Mouse (Mus musculus) kidney, adult 2 months (tissue): Measurements from ENCODE around the gene Mcidas.

Source experiments
- CTCF ChIP-seq: fragments of 200-500 bp; conservative IDR thresholded peaks from 2 replicates; pipeline ENCODE4 v1.5.1; 2011; ENCODE audit warnings: low read depth, mild to moderate bottlenecking, control low read depth, low read length, moderate library complexity, mixed read lengths; ENCODE audit not compliant: insufficient read depth, insufficient read length
- POLR2A ChIP-seq: fragments of 200-500 bp; IDR thresholded peaks from one replicate; pipeline ENCODE4 v1.6.1; 2011; ENCODE audit warnings: low read depth, low read length, control low read depth

DNA sequence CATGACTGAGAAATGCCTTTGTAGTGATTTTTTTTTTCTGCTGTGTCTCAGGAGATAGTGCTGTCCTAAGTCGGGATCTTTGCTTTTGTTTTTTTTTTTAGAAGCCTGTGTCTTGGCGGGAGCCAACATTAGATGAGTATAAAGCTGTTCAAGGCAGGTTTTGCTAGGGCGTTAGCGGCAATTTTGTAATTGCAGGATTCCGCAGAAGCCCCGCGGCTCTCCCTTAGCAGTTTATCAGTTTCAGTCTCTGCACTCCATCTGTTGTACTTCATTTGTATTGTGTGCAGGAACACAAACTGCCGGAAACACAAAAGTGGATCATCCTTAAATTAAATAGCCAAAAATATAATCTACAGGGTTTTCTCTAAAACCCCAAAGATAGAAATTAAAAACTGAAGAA, 39.6 kb upstream of the Mcidas start:
- TF ChIP-seq CTCF (no peak), POLR2A (no peak)
